Mouse (Mus musculus): ENCODE data around the gene Gatd1.
A peak's percentile ranks its signal among the peaks of the same experiment; 100 is the strongest.
"Not testable (repeated sequence)": the region's sequence is repeated elsewhere in the genome, so short reads cannot be mapped to it uniquely, and the experiment has no call there.

Gatd1 gene

DNA sequence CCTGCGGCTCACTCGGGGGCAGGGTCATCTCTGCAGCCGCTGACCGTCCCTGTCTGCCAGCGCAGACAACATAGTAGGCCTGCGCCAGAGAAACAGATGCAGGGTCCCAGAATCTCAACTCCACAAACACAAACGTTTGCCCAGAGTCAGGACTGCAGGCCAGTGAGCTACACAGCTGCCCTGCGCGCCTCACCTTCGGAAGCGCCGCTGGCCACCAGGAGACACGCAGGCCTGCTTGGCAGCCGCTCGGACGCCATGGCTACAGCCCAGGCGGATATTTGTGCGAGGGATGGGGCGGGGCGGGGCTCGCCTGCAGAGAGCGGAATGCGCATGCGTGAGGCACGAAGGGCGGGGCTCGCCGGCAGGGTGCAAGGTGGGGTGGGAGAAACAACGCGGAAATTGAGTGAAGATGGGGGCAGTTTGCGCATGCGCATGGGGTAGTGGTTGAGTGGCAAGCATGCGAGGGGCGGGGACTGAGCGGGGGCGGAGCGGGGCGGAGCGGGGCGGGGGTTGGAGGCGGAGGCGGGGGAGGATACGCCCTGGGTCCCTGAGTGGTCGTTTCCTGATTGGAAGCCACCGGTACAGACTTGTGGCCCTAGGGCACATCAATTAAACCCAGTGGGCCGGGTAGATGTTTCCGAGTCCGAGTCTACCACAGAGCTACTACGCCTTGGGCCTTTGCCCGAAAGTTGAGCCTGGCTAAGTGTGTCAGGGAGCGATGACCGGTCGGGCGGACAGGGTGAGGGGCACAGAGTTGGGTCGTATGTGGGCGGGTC lies at the start of gene Gatd1:
Gene Gatd1 (minus strand): TSS at position 328 of the 776 bp plus-strand sequence.
- peak; percentile 99 for DNase-seq (ENCODE audit: low read depth, low spot score)

DNA sequence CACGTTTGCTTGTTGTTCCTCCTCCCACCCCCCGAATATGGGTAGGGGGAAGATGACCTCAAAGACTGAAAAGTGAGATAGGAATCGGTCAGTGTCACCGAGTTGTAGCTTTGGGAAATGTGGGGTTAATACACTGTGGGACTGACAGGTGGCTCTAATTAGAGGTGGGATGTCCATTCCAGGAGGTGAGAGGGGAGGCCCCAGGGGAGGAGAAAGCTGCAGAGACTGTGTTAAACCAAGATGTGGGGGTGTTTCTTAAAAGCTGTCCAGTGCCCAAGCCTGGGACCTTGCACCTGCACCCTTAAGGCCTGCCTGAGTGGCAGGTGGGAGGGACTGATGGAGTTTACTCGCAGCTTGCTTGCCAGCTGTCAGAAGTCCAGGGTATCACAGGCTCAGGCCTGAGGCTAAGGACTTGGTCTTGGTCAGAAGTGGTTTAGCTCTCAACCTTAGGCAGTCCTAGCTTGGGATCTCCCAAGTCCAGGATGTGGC lies 48.4 kb upstream of the Gatd1 start:
- DNase-seq (ENCODE audit: low read depth, low spot score) = no peak

DNA sequence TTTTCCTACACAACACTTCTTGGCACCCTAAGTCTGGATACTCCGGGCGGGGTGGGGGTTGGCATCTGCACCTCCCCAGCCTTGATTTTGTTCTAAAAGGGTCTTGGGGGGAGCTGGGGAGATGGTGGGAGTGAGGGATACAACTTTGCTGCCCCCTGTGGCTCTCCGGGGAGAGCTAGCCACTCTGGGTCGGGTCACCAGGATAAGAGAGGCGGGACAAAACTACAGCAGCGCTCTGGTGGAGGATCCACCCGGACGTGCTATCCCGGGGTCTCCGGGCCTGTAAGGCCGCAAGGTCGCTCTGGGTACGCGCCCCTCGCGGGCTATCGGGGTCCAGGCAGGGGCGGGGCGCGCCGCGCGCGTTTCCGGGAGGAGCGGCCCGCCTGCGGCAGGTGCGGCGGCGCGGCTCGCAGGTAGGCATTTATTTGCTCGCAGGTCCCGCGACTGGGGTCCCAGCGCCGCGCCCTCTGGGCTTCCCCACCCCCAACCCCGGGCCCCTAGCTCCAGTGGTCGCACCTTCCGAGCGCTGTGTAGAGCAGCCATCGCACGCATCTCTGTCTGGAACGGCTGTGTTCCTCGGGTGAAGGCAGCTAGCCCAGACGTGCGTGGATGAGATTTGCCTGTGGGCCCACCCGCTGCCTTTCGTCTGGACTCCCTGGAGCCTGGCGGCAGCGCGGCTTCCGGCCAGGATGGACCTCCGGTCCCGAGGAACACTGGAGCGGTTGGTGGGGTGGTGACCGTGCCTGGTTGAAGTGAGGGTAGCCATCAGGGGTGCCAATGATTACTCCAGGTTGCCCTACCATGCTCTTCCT lies 47.8 kb upstream of the Gatd1 start:
- DNase-seq (ENCODE audit: low read depth, low spot score) = no peak

DNA sequence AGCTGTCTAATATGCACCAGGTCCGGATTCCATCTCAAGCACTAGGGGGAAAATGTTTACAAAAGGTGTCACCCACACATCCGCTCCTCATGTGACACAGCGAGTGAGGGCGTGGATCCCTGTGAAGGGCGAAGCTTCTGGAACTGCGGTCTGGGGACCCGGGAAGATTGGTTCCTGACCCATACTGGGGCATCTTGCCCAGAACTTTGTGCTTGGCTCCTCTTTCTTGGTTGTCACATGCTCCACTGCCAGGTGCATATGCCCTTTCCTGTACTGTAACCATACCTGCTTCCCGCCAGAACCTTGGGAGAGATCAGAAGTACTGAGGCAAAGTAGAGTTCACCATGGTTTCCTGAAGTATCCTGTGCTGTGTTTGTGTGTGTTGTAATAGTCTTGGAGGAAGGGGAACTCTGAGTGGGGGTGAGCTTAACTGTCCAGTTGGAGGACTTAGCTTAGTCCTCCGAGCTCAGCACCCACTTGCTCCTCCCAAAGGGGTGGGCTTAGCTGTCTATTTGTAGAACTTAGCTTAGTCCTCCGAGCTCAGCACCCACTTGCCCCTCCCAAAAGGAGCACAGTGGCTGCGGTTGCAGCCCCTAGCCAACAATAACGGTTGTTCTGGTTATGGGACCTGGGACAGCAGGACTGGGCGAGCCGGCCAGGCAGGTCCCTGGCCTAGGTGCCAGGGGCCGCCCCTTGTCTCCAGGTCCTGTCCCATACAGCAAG lies 46.6 kb upstream of the Gatd1 start, which contains the start of gene Cracr2b:
Gene Cracr2b (plus strand): TSS at position 704 of the 723 bp plus-strand sequence.
- no peak for DNase-seq (ENCODE audit: low read depth, low spot score)

DNA sequence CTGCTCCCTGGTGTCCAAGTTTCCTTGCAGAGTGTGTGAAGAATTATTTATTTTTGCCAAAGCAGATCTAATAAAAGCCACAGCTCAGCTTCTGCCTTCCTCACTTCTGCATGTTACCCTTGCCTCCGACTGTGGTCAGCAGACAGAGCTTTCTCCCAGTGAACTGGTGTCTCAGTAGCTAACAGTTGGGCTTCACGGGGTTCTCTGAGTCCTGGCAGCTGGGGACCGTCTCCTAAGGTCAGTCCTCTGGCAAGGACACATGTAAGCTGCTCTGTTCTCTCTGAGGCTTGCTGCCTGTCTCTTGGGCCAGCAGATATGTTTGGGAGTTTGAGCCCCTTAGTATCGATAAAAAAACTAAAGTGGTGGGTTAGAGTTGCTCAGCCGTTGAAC lies 46.1 kb upstream of the Gatd1 start:
- DNase-seq (ENCODE audit: low read depth, low spot score) = no peak

DNA sequence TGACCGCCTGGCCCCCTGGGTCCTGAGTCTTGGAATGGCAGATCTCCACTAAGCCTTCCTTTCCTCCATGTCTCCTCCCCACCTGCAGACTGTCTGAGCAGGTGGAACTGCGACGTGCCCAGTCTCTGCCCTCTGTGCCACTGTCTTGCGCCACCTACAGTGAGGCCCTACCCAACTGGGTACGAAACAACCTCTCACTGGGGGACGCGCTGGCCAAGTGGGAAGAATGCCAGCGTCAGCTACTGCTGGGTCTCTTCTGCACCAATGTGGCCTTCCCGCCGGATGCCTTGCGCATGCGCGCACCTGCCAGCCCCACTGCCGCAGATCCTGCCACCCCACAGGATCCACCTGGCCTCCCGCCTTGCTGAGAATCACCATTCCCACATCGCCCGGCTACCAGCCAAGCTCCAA lies 45.4 kb upstream of the Gatd1 start:
- peak; percentile 87 for DNase-seq (ENCODE audit: low read depth, low spot score)

DNA sequence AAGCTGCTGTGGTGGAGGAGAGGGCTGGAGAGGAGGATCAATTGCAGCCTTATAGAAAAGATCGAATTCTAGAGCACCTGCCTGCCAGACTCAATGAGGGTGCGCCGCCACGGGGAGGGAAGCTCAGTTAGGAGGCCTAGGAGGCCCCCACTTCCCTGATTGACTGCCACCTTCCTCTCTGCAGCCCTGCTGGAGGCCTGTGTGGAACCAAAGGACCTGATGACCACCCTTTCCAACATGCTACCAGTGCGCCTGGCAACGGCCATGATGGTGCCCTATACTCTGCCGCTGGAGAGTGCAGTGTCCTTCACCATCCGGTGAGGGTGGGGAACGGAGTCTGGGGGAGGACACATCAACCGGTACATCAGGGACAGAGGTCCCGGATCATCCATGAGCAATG lies 44.7 kb upstream of the Gatd1 start:
- no peak for DNase-seq (ENCODE audit: low read depth, low spot score)

DNA sequence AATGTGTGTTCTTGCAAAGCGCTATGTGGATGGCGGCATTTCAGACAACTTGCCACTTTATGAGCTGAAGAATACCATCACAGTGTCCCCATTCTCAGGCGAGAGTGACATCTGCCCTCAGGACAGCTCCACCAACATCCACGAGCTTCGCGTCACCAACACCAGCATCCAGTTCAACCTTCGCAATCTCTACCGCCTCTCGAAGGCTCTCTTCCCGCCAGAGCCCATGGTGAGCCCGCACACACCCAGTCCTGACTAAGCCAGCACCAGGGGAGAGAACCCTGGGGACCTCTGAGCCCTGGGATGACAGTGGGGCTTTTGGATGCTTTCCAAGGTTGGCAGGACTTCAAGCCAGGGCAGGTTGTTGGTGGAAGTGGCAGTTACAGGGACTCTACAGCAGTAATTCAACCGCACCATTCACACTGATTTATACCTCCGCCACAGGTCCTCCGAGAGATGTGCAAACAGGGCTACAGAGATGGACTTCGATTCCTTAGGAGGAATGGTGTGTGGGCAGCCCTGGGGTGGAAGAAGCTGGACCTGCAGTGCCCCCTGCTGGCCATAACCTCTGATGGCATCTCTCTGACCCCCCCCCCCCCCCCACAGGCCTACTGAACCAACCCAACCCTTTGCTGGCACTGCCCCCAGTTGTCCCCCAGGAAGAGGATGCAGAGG lies 44.2 kb upstream of the Gatd1 start:
- peak; percentile 71 for DNase-seq (ENCODE audit: low read depth, low spot score)

DNA sequence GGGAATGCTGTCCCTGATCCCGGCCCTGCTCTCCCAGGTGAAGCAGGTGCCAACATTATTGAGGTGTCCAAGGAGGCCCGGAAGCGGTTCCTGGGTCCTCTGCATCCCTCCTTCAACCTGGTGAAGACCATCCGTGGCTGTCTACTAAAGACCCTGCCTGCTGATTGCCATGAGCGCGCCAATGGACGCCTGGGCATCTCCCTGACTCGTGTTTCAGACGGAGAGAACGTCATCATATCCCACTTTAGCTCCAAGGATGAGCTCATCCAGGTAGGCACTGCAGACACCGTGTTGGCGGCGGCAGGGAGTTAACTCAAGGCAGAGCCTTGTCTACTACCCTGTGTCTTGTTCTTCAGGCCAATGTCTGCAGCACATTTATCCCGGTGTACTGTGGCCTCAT lies 43.3 kb upstream of the Gatd1 start:
- DNase-seq (ENCODE audit: low read depth, low spot score) = no peak

DNA sequence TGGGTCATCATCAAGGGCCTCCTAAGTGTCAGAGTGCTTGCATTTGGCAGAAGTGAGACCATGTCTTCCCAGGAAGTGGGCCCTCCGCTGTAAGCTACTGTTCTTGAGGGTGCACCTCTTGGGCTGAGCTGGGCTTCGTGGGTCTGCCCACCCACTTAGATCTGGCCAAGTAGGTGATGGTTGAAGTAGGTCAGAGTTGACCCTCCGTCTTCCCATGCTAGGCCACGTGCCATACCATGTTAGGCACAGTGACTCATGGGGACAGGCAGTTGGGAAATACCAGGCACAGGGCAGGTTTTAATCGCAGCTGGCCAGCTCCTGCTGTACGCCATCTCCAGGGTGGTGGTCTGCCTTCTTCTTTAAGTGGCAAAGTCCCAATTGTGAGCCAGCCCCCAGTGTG lies 42.8 kb upstream of the Gatd1 start:
- no peak for DNase-seq (ENCODE audit: low read depth, low spot score)

DNA sequence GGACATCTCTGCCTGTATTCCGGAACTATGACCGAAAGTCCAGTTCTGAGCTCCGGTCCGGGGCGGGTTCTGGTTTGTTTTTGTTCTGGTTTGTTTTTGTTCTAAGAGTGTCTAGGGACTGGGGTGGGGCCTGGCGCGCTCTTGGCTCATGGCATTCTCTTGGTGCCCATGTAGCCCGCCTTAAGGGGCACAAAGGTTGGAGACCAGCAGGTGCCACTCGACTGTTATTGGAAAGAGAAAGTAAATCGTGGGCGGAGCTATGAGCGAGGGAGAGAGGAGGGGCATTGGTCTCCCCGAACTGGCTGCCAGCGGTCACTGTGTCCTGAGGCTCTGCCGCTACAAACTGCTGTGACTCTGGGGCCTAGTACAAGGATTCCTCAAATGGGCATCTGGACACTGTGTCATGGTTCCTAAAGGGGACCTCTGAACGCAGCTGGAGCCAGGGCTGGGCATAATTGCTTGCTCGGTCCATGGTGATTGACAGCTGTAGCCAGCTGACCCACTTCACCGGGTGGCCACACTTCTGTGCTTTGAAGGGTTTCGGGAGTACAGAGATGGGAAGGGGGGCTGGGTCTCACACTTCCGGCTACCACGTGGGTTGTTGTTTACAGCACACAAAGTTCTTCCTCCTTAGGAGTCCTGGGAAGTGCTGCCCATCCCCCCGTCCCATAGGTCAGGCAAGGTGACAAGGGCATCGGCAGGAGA lies 41.8 kb upstream of the Gatd1 start:
- peak; percentile 79 for DNase-seq (ENCODE audit: low read depth, low spot score)

DNA sequence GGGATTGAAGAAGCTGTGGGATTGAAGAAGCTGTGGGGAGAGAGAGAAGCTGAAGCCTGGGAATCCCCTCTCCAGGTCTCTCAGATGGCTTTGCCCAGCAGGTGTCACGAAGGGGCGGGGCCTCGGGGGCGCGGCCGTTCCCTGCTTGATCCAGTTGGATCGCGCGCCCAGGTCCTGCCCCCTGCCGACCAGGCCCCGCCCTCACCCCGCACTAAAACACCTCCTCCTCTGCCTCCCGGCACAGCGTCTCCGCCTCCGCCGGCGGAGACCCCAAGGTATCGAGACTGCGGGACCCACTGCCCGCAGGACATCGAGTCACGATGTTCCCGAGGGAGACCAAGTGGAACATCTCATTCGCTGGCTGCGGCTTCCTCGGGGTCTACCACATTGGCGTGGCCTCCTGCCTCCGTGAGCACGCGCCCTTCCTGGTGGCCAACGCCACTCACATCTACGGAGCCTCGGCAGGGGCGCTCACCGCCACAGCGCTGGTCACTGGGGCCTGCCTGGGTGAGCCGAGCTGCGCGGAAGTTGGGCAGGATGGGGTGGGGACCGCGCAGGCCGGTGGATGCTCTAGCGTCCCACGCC lies 41.1 kb upstream of the Gatd1 start, which contains the start of gene Pnpla2:
Gene Pnpla2 (plus strand): TSS at position 232 of the 585 bp plus-strand sequence.
- DNase-seq (ENCODE audit: low read depth, low spot score) = peak; percentile 94

DNA sequence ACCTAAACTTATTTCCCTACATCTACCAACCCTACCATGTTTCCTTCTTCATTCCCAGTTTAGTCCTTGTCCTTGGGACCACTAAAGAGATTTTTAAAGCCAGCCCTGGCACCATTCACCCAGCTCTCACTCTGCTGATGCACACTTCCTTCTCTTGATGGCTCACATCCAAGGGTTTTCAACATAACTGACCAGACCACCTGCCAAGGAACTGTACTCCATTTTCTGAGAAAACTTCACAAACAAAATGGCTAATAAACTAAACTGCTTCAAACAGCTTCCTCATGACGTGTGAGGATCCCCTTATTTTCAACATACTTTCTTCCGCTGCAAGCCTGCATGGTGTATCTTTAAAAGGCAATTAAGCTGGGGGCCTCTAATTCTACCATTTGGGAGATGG lies 39.7 kb upstream of the Gatd1 start:
- no peak for DNase-seq (ENCODE audit: low read depth, low spot score)

DNA sequence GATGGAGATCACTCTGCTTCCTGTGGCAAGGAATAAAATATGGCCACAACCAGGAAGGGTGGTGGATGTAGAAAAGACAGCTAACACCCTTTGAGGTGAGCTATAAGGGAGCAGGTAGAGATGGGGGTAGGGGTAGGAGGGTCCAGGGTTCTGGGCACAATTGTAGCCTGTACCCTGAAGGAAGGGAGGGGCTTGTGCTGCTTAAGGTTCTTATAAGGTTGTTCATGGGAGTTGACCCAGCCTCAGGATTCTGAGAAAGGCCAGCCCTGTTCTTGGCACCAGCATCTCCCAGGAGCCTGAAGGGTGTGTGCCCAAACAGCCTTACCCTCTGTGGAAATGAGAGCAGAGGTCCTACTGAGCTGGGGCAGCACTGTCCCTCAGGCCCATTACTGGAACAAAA lies 38.0 kb upstream of the Gatd1 start:
- no peak for DNase-seq (ENCODE audit: low read depth, low spot score)

DNA sequence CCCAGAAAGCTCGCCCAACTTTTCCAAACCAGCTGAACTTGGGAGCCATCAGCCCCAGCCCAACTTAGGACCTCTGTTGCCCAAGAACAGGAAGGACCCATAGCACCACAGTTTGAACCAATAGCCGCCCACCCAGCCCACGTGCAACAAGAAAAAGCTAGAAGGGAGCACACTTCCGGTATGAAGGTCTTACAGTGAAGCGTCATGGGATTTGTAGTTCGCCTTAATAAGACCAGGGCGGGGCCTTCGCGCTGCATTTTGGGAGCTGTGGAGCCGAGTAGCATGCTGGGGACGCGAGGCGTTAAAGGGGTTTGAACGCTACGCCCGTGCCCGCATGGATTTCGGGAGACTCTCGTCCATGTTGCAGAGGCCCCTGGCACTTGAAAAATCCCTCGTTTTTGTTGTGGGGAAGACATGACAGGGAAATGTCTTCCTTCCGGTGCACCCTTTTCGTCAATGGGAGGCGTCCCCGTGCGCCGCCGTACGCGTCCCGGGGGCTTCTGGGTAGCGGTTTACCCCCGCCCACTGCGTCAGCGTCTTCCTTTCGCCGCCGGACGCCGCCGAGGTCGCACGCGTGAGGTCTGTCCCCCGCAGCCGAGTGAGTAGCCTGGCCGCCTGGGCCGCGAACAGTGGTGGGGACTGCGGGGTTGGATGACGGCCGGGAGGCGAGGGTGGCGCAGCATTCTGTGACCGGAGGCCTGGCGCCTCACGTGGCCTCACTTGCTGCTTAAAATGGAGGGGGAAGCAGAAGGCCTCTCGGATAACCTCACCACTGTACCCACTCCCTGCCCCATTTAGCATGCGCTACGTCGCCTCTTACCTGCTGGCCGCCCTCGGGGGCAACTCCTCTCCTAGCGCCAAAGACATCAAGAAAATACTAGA lies 33.4 kb upstream of the Gatd1 start, which contains the start of gene Rplp2:
Gene Rplp2 (plus strand): TSS at position 261 of the 882 bp plus-strand sequence.
- peak; percentile 97 for DNase-seq (ENCODE audit: low read depth, low spot score)

DNA sequence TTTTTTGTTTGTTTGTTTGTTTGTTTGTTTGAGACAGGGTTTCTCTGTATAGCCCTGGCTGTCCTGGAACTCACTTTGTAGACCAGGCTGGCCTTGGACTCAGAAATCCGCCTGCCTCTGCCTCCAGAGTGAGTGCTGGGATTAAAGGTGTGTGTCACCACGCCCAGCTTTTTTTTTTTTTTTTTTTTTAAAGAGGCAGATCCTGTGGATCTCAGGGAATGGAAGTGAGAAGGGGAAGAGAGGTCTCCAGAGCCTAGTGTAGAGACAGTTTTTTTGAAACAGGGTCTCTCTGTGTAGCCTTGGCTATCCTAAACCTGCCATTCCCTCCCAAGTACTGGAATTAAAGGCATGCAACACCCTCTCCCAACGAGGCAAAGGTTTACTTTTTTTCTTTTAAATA lies 32.4 kb upstream of the Gatd1 start:
- DNase-seq (ENCODE audit: low read depth, low spot score) = not testable (repeated sequence)

DNA sequence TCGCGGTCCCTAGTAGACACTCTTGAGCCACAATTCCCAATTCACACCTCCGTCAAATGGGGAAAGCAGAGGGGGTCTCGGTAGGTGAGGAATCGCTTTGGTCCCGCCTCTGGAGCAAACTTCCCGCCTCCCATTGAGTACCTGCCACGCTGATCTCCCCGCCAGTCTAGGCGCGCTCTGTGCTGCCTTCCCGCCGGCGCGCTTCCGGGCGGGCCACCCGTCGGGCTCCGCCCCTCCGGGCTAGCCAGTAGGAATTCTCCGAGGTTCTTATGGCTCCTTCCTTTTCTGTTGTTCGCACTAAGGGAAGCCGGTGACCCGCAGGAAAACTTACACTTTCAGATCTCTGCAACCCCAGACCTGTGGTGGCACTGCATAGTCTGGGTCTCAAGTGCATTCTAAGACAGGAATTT lies 29.9 kb upstream of the Gatd1 start, which contains the start of gene Pidd1:
Gene Pidd1 (minus strand): TSS at position 198 of the 410 bp plus-strand sequence.
- DNase-seq (ENCODE audit: low read depth, low spot score) = no peak

DNA sequence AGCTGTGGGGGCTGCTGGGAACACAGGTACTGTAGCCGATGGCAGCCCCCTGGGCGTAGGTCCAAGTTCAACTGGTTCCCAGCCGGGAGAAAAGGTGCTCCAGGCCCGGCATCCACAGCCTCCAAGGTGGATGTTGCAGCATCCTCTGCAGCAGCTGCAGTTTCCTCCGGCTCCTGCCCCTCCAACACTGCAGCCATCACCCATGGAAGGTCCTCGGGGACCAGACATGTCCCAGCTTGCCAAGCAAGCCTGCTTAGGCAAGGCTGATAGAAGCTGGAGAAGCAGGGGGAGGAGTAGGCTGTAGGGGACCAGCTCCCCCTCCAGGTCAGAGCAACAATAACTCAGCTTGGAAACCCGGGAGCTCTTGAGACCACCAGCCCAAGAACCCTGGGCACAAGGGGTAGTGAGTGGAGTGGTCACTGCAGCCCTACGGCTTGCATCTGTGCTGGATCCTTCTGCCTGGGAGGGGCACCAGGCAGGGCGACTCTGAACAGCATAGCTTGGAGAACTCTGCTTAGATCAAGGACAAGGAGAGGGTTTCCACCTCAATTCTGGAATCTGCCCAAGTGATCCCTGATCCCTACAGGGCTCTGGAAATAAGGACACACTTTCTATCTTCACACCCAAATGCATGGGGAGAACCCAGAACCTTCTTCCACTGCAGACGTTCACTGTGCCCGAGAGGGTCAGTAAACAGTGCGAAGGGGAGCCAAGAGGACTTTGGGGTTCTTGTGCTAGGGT lies 29.3 kb upstream of the Gatd1 start:
- DNase-seq (ENCODE audit: low read depth, low spot score) = no peak

All from brain, adult 2 months (tissue).